Mouse (Mus musculus): ENCODE data around the gene Trpc4.

Trpc4 gene

GRCm38 (mm10) chr3:54155639-54156315, at the start of gene Trpc4:
TSS of gene Trpc4 (plus strand) at chr3:54156035.
- peak; percentile 43 for DNase-seq

GRCm38 (mm10) chr3:54111489-54111888, 44.3 kb upstream of the Trpc4 start:
- DNase-seq = peak; percentile 6

GRCm38 (mm10) chr3:54135376-54135775, 20.5 kb upstream of the Trpc4 start:
- DNase-seq = no peak

GRCm38 (mm10) chr3:54141376-54141775, 14.5 kb upstream of the Trpc4 start:
- DNase-seq = no peak

GRCm38 (mm10) chr3:54154844-54155638, 794 bp upstream of the Trpc4 start:
- DNase-seq = peak; percentile 47

- peak; percentile 10 for DNase-seq
Observed at GRCm38 (mm10) chr3:54156316-54157000, 623 bp downstream of the Trpc4 start.

- no peak for DNase-seq
Observed at GRCm38 (mm10) chr3:54170701-54171100, 14.9 kb downstream of the Trpc4 start.

- no peak for DNase-seq
Observed at GRCm38 (mm10) chr3:54177296-54177695, 21.5 kb downstream of the Trpc4 start.

GRCm38 (mm10) chr3:54190932-54191668, 35.3 kb downstream of the Trpc4 start:
- DNase-seq = no peak

- DNase-seq = no peak
Observed at GRCm38 (mm10) chr3:54201231-54201630, 45.4 kb downstream of the Trpc4 start.

- DNase-seq = peak; percentile 81
Observed at GRCm38 (mm10) chr3:54204386-54204785, 48.6 kb downstream of the Trpc4 start.

- peak; percentile 57 for DNase-seq
Observed at GRCm38 (mm10) chr3:54210112-54210511, 54.3 kb downstream of the Trpc4 start.

GRCm38 (mm10) chr3:54211441-54211840, 55.6 kb downstream of the Trpc4 start:
- peak; percentile 28 for DNase-seq

- DNase-seq = no peak
Observed at GRCm38 (mm10) chr3:54222549-54222948, 66.7 kb downstream of the Trpc4 start.

GRCm38 (mm10) chr3:54228463-54228862, 72.6 kb downstream of the Trpc4 start:
- no peak for DNase-seq

- no peak for DNase-seq
Observed at GRCm38 (mm10) chr3:54238891-54239290, 83.1 kb downstream of the Trpc4 start.

GRCm38 (mm10) chr3:54239426-54239825, 83.6 kb downstream of the Trpc4 start:
- DNase-seq = no peak

- DNase-seq = peak; percentile 76
Observed at GRCm38 (mm10) chr3:54243136-54243535, 87.3 kb downstream of the Trpc4 start.

- DNase-seq = no peak
Observed at GRCm38 (mm10) chr3:54244729-54245465, 89.1 kb downstream of the Trpc4 start.

- peak; percentile 67 for DNase-seq
Observed at GRCm38 (mm10) chr3:54246416-54246815, 90.6 kb downstream of the Trpc4 start.

GRCm38 (mm10) chr3:54249311-54249710, 93.5 kb downstream of the Trpc4 start:
- no peak for DNase-seq

- DNase-seq = no peak
Observed at GRCm38 (mm10) chr3:54266943-54267342, 111.1 kb downstream of the Trpc4 start.

All from right cerebral cortex, adult 18-20 months (tissue).